Mouse (Mus musculus) brain, embryonic 14.5 days (tissue): ENCODE results near the gene Sgsm1.

ENCODE experiments used
- CTCF ChIP-seq: fragments of 200-500 bp; IDR thresholded peaks from 2 replicates; pipeline ENCODE4 v1.5.1; 2012; ENCODE audit warnings: inconsistent platforms, mild to moderate bottlenecking, moderate library complexity, borderline replicate concordance; ENCODE audit not compliant: insufficient read depth, insufficient read length; ENCODE audit errors: extremely low read depth
- POLR2A ChIP-seq: fragments of 200-500 bp; IDR thresholded peaks from 2 replicates; pipeline ENCODE4 v1.6.1; 2012; ENCODE audit warnings: mild to moderate bottlenecking, inconsistent platforms, borderline replicate concordance; ENCODE audit not compliant: poor library complexity, insufficient read depth, insufficient read length, severe bottlenecking; ENCODE audit errors: extremely low read depth

DNA sequence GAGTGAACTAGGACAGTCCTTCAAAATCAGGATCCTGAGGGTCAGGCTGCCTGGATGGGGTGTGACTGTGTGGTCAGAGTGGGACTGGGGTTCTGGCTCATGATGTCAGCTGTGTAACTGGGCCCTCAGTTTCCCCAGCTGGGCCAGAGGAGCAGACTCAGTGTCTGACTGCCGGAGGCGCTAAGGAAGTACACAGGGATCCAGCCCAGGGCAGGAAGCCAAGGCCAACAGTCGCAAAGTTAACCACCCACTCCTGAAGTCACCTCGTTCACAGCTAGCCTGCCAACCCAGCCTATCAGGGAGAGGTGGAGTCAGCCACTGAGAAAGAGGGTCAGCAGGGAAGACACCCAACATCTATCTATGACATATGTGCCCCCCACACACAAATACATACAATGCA lies 102.5 kb downstream of the Sgsm1 start:
- TF ChIP-seq CTCF (no peak), POLR2A (no peak)
